Mouse (Mus musculus) urinary bladder, postnatal 36 days (tissue): ENCODE measurements around the gene Dvl1.

Experiments
- DNase-seq, 2 experiments: peaks; one replicate each; pipeline ENCODE4 v3.0.0; 2022; ENCODE audit warnings: low spot score in 2 of 2, mixed read lengths in 1 of 2

Gene Dvl1

DNA sequence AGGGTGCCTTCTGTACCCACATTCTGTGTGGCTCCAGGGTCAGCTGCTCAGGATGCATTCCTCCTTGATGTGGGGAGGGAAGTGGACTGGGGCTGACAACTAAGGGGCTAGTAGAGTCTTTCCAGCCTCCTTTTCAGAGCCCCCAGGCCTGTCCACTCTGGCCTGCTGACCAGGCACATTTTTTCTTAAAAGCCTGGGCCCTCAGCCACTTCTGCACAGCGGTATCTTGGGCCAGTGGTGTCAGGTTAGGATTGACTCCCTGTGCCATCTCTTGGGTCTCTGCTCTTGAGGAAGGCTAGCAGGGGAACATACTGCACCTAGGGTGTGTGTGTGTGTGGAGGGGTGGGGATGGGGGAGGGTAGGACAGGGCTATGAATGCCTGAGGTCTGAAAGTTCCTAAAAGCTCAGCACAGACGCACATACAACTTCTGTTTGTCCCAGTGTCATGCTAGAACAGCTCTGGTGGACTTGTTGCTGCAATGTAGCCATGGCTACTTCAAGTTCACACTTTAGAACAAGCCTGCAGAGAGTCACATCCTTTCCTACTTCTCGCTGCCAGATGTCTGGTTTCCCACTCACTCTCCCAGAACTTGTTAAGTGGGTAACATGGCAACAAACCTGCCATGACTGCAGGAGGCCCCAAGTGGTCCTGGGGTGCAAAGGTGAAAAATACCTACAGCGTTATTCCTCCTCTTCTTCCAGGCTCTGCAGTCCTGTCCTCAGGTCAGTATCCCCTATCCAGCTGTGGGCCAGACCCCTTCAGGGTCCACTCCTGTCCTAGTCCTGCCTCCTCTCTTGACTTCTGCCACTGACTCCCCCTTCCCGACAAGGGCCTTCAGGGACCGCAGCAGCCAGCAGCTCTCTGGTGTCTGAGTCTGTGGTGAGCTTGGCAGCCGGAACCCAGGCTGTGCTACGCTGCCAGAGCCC, 6.9 kb upstream of the Dvl1 start:
- DNase-seq = no peak

DNA sequence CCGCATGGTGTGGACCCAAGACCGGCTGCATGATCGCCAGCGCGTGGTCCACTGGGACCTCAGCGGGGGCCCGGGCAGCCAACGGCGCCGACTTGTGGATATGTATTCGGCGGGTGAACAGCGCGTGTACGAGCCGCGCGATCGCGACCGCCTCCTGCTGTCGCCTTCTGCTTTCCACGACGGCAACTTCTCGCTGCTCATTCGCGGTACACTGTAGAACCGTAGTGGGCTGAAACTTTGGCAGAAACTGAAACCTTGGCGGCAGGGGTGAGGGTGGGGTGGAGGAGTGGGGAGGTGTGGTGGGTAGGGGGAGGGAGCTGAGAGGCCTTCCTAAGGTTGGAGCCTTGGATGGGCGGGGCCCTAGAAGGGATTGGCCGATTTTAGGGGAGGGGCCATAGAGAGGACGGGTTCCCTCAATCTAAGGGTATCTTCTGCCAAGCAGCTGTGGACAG, 6.2 kb upstream of the Dvl1 start:
- DNase-seq = peak in 1 of 2 experiments; percentile 60

DNA sequence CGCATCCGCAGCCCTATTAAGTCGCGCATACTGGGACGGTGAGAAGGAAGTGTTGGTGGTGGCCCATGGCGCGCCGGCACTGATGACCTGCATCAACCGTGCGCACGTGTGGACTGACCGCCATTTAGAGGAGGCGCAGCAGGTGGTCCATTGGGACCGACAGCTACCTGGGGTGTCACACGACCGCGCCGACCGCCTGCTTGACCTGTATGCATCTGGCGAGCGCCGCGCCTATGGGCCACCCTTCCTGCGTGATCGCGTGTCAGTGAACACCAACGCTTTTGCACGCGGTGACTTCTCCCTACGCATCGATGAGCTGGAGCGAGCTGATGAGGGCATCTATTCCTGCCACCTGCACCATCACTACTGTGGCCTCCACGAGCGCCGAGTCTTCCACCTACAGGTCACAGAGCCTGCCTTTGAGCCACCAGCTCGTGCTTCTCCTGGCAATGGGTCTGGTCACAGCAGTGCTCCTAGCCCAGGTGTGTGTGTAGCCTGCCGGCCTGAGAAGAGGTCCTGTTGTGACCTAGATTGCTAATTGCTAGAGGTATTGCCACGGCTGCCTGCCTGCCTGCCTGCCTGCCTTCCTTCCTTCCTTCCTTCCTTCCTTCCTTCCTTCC, 5.4 kb upstream of the Dvl1 start:
- peak in 1 of 2 experiments; percentile 0 for DNase-seq

DNA sequence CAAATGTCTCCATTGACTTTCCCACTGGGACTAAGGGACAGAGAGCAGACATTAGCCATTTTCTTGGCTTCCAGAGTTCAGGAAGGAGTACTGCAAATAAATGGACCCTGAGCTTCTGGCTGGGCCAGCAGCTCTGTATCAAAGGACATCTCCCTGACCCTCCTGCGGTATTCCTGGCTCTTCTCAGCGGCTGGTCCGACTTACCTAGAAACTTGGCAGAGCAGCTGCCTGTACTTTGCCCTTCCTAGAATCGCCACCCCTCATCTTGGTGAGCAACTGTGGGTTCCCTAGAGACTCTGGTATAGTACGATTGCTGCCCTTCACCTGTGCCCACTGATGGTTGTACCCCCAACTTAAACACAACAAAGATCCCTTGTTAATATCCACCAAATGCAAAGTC, 4.0 kb upstream of the Dvl1 start:
- no peak for DNase-seq

DNA sequence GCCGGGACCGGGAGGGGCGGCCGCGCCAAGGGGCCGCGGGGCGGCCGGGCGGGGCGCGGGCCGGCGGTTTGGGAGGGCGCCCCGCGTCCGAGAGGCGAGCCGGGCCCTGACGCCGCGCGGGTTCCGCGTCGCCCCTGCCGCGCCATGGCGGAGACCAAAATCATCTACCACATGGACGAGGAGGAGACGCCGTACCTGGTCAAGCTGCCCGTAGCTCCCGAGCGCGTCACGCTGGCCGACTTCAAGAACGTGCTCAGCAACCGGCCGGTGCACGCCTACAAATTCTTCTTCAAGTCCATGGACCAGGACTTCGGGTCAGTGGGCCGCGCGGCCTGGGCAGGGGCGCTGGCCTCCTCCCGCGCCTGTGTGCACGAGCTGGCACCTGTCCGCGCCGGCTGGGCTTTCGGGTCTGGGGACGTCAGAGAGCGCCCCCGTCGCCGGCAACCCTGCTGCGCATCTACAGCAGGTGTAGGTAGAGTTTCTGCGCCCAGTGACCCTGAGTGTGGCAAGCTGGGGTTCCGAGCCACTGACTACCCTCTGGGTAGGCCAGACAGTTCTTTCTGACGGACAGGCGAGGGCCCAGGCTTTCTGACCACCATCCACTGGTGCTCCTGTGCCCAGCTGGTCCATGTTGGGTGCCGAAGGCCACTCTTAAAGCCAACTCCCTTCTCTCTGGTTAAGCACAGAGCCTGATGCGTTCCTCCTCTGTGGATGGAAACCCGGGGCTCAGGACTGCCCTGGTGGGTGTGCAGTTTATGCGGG, 570 bp downstream of the Dvl1 start:
- DNase-seq = no peak

DNA sequence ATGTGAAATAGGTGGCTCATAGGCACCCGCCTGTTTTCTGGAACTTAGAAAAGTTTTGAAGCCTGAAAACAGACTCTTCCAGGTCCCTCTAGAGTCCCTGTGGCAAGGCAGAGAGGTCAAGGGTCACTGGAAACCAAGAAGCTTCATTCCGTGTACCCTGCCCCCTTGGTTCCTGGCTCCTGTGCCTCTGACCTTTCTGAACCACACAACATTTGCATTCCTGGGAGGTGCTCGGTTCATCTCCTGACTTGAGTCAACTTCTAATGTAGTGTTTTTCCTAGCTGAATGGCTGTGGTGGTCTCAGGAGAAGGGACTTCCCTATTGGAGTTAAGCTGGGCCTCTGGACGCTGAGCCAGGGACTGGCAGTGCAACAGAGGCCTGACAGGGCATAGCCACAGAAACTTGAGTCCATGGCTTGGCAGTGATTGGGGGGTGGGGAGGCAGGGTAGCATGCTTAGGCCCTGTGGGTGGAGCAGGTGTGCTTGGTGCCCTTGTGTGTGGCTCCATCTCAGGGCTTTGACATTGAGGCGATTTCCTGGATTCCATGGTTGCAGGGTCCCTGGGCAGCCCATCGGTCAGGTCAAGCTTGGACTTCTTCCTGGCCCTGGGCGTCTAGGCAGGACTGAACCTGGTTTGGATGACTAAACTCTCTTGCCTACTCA, 1.4 kb downstream of the Dvl1 start:
- peak in 1 of 2 experiments; percentile 4 for DNase-seq

DNA sequence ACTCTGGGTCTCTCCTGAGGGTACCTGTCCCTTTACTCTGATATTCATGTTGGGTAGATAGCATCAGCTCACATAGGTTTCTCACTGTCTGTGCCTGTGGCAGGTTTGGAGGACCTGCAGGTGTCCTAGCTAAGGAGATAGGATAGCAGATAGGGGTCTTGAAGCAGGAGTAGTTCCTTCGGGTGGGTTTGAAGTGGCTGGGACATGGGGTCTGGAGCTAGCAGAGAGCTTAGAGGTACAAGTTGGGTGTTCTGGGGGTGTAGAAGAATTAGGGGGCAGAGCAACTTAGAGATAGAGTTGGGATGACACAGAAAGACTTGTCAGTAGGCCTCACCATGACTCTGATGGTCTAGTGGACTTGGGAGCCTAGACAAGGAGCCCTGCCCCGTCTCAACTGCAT, 2.2 kb downstream of the Dvl1 start:
- DNase-seq = no peak

DNA sequence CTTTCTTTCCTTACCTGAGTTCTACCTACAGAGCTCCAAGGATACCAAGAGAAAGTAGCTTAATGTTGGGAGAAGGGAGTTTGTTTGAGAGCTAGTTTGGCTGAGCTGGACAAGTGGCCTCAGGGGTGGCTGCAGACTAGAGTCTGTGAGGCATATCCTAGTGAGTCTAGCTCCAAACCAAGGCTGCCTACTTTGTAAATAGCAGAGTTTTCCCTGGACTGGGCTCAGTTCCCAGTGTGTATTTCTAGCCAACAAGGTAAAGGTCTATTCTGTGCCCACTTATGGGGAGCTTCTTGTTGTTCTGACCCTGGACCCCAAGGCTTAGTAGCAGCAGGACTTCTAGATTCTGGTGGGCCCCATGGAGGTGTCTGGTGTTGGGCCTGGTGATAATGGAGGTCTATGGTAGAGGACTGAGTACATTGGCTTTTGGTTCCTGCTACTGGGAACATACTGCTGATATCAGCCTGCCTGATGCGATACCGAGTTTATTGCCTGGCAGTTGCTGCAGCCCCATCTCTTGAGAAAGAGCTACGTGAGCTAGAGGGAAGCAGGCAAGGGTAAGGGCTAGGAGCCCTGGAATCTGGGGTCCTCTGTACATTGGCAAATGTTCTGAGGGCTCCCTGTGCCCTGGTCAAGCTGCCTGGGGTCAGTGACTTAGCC, 2.7 kb downstream of the Dvl1 start:
- DNase-seq = no peak

DNA sequence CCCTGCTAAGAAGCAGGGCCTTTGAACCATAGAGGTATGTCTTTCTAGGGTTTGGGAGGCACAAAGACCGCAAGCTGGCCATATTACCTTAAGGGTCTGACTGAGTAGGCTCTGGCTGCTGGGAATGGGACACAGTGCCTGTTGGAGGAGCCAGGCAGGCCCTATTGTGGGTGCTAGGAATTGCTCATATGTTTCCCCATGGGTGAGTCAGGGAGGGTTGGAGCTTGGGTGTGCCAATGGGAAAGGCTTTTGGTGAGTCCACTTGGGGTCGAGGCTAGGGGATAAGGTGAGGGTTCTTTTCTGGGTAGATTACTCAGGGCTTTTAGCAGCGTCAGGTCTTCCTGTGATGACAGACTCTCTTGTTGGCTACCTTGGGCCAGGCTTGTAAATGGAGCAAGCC, 4.2 kb downstream of the Dvl1 start:
- DNase-seq = peak in 1 of 2 experiments; percentile 1

DNA sequence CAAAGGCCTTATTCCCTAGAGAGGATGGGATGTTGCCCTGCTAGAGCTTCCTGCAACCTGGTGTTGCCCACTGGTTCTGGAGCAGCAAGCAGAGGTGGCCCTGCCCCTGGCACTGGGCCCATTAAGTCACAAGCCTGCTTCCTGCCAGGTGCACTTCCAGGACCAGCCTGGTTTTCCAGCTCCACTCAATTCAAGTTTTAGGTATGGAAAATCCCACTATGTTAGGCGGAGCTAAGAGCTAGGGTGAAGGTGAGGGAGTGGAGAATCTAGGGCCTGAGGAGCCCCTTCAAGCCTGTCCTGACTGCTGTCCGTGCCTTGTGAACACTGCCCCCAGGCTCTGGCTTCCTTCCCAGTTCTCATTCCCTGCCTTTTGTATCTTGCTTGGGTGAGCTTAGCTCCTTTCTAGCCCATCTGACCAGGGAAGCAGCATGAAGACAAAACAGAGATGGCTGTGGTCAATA, 4.8 kb downstream of the Dvl1 start:
- peak in 1 of 2 experiments; percentile 8 for DNase-seq

DNA sequence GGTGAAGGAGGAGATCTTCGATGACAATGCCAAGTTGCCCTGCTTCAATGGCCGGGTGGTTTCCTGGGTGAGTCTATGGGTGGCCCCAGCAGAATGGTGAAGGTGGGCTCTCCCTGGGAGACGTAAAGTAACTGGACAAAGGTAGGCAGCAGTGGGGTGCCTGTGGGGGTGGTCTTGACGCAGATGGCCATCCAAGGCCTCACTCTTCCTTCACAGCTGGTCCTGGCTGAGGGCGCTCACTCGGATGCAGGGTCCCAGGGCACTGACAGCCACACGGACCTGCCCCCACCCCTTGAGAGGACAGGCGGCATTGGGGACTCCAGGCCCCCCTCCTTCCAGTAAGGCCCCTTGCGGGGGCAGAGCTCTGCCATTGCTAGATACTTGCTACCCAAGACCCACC, 6.2 kb downstream of the Dvl1 start:
- DNase-seq = no peak

DNA sequence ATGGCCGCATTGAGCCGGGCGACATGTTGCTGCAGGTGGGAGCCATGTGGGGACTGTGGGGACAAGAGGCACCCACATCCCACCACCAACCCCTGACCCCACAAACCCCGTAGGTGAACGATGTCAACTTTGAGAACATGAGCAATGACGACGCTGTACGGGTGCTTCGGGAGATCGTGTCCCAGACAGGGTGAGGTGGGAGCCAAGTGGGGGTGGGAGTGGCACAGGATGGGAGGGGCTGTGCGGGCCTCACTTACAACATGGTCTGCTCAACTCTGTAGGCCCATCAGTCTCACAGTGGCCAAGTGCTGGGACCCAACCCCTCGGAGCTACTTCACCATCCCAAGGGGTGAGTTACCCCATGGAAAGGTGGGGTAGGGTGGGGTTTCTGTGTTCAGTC, 7.8 kb downstream of the Dvl1 start:
- DNase-seq = no peak

DNA sequence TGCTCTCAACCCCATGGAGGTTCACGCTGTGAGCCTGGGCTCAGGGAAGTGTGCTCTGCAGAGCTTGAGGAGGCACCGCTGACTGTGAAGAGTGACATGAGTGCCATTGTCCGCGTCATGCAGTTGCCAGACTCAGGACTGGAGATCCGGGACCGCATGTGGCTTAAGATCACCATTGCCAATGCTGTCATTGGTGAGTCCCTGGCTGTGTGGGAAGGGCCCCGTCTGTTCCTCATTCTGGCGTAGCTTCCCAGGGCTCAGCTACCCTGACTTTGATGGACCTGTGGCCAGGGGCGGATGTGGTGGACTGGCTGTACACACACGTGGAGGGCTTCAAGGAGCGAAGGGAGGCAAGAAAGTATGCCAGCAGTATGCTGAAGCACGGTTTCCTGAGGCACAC, 8.9 kb downstream of the Dvl1 start:
- DNase-seq = no peak

DNA sequence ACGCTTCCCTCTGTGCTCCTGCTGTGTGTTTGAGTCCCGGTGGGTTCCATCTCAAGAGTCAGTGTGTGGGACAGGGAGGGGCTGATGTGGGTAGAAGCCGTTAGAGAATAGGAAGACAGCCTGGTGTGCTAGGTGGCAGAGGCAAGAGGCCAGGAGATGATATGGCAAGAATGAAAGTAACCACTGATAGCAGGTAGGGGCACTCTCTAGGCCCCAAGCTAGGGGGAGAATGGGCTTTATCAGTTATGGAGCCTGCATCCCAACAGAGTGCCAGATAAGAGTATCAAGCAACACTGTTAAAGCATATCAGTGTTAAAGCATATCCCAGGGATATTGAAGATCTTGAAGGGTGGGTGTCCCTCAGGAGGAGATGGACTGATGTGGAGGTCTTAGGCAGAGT, 9.7 kb downstream of the Dvl1 start:
- no peak for DNase-seq

DNA sequence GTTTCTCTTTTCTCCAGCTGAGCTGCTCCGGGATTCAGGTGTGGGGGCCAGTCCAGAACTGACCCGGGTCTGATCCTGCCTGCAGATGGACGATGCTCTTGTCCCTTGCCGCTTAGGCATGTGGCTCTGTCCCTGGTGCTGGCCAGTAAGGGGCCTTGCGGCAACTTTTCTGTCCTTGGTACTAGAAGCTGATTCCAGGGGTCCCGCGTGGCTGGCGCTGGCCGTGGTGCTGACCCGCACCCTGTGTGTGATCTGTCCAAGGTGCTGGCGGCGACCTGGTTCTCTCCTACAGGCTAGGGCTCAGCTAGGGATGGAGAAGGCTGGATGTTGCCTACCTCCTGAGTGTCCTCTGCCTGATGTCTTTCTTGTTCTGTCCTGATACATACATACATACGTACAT, 12.1 kb downstream of the Dvl1 start:
- DNase-seq = peak in 1 of 2 experiments; percentile 17

DNA sequence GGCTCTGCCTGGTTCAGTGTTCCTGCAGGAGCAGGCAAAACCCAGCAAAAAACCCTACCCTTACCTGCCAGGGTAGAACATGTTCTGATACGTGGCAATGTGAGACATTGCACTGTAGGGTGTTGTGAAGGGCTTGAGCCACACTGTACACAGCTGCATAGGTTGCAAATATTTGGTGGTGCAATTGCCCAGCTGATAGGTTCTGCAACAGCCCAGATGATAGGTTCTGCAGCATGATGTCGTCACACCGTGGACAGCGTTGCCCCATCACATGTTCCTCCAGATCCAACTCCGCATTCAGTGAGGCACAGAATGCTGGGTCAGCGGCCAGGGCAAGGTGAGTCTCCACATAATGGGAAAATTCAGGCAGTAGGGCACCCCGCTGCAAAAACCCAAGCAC, 14.6 kb downstream of the Dvl1 start:
- DNase-seq = no peak

DNA sequence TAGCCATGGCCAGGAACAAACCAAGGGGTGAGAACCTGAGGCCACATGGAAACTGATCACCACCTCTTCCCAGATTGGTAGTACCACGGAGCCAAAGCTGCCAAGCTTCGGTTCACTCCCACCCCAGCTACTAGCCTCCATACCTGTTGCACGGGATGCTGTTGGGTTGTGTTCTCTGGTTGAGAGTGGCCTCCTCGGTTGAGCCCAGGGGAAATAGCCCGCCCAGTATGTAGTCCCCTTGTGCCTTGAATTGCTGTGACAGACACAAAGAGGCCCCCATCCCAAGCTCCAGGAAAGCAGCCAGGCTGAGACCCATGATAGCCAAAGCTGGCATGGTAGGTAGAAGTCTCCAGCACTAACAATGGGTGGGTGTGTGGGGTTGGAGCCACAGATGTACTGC, 15.8 kb downstream of the Dvl1 start, which contains the start of gene Tas1r3:
TSS of gene Tas1r3 (minus strand) at position 362 of the 400 bp plus-strand sequence.
- DNase-seq = no peak

DNA sequence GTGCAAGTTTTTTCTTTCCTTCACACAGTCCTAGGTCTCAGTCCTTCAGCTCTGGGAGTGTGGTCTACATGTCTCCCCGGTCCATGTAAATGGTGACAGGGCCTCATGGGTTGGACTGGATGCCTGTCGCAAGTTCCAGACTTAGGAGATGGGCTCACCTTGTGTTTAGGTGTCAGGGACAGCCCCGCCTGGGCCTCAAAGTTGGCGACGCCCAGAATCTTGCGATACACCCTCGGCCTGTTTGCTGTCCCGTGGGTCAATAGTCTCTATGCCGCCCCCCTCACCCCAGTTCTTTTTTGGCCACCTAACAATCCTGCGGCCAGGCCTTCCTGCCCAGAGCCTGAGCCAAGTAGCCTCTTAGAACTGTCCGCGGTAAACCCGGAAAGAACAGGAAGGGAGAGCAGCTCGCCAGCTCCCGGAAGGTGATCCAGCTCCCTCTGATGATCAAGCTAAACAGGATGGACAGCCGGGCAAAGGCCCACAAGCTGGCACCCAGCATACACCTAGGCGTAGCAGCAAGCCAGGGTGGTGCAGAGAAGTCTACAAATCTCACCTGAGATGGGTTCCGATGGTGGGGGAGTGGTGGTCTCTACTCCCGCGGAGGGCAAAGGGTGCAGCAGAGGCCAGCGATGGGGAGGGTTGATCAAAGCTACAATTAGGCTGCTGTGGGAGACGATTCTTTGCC, 21.6 kb downstream of the Dvl1 start:
- no peak for DNase-seq

DNA sequence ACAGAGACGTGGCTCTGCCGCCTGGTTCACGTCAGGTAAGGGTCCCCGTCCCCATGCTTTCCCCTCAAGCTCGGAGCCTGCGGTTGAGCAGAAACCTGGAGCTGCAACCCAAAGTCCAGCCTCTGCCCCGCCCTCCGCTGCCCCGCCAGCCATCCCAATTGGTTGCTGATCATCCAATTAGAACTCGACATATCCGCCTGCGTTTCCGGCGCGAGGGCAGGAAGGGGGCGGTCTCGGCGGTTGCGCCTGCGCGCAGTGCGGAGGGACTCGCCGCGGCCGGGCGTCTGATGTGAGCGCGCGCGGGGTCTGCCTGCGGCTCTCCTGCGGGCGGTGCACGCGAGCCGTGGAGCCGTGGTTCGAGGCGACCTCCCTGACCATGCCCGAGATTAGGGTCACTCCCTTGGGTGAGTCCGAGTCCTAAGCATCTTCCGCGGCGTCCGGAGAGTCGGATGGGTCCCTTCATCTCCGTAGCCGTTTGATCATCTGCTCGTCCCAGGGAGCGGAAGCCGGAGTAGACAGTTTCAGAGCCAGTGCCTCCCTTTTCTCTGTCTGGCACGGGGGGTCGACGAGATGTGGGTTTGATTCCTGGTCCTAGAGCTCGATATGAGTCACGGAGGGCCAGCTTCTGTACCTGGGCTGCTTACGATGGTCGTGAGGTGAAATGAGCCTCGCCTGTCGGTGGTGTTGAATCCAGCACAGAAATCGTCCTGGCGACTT, 22.3 kb downstream of the Dvl1 start, which contains the start of the genes Cptp and Ints11:
TSS of gene Cptp (minus strand) at position 124 of the 717 bp plus-strand sequence.
TSS of gene Ints11 (plus strand) at position 230 of the 717 bp plus-strand sequence.
- DNase-seq = peak; percentile 94 to 97

DNA sequence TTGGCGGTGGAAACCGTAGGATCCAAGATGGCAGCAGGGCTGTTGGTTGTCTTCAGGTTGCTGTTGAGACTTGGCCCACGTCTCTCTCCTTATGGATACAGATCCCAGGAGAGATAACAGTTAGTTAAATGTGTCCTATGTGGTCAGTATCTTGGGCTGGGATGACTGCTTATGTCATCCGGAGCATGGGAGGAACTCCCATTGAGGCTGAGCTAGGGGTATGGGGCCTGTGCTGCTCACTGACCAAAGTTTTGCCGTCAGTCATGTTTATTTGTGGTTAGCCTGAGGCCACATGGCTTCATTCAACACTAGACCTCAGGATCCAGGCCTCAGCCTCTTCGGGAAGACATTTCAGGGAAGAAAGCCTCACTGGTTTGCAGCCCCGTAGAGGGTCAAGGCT, 24.2 kb downstream of the Dvl1 start:
- no peak for DNase-seq
